Mouse (Mus musculus): ENCODE measurements around the gene Fzr1.

The Fzr1 gene

DNA sequence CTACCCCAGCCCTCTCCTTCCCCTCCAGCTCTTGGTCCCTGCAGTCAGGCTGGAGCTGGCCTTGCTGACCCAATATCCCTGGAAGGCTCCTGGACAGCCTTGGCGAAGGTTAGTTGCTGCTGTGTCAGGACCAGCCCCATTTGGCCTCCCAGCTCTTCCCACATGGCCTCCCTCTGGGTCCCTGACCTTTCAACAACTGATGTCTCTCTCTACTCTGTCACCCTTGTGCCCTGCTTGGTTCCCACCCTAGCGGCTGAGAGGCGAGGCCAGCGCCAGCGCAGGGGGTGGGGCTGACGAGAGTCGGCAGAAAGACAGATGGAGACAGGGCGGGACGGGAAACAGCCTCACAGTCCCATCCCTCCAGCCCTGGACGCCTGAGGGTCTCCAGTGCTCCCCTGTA, 49.9 kb downstream of the Fzr1 start, which contains the start of gene Tbxa2r:
Tbxa2r (plus strand) TSS at position 346 of the 400 bp plus-strand sequence.
- no peak for DNase-seq (ENCODE audit: low read depth, low spot score)

DNA sequence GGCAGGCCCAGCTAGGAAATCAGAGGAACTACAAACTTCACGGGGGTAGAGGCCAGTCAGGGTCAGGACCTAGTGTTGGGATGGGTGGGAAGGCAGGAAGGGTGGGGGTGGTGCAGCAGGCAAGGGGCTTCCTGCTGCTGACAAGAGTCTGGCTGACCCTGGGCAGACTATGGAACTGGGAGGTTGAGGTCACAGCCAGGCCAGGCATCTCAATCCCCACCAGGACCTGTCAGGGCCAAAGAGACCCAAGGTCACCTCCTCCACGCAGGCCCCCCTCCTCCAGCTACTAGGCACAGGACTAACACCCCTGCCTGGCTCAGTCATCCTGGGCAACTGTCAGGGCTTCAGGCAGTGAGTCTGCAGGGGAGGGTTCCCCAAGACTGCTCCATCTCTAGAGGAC, 50.4 kb downstream of the Fzr1 start:
- no peak for DNase-seq (ENCODE audit: low read depth, low spot score)

DNA sequence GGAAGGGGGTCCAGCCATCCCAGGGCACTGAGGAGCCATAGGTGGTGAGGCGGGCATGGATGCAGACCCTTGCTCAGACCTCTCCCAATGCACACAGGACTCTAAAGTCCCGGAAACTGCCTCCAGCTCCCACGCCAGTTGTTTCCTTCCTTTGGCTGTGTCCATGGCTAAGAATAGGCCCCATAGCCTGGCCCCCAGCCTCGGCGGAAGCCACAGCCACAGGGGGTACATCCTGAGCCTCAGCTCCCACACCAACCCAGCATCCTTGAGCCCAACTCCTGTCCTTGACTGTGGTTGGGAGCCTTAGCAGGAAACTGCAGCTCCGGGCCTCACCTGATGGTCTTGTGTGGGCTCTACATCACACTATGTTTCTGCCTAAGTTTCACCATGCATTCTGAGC, 51.5 kb downstream of the Fzr1 start:
- DNase-seq (ENCODE audit: low read depth, low spot score): no peak

- DNase-seq (ENCODE audit: low read depth, low spot score): no peak
Measured at GRCm38 (mm10) chr10:81325781-81326180, 52.5 kb downstream of the Fzr1 start.

GRCm38 (mm10) chr10:81325176-81325575, 53.1 kb downstream of the Fzr1 start:
- DNase-seq (ENCODE audit: low read depth, low spot score): no peak

DNA sequence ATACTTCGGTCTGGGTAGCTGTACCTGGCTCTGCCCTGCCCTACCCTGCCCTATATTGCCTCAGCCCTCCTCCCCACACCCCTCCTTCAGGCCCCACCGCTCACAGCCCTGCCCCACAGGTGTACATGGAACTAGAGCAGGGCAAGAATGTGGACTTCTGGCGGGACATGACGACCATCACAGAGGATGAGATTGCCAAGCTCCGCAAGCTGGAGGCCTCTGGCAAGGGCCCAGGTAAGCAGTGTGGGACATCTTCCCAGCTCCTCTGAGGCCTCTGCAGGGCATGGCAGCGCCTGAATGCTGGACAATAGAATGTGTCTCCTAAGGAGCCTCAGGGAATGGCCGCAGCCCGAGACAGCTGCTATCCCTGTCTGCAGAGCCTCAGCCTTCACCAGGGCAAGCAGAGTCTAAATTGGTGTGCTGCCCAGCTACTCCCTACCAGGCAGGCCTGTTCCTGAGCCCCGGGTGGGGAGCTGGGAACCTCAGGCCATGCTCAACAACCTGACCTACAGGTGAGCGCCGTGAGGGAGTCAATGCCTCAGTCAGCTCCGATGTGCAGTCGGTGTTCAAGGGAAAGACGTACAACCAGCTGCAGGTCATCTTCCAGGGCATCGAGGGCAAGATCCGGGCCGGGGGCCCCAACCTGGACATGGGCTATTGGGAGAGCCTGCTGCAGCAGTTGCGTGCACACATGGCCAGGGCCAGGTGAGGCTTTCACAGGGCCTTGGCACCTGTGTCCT, 54.4 kb downstream of the Fzr1 start:
- no peak for DNase-seq (ENCODE audit: low read depth, low spot score)

- DNase-seq (ENCODE audit: low read depth, low spot score): no peak
Measured at GRCm38 (mm10) chr10:81323141-81323775, 55.1 kb downstream of the Fzr1 start.

GRCm38 (mm10) chr10:81322444-81322843, 55.9 kb downstream of the Fzr1 start:
- DNase-seq (ENCODE audit: low read depth, low spot score): no peak

- no peak for DNase-seq (ENCODE audit: low read depth, low spot score)
Measured at GRCm38 (mm10) chr10:81321436-81321835, 56.9 kb downstream of the Fzr1 start.

- peak; percentile 100 for DNase-seq (ENCODE audit: low read depth, low spot score)
Measured at GRCm38 (mm10) chr10:81320550-81321347, 57.6 kb downstream of the Fzr1 start, which contains the start of gene Cactin. Gene Cactin, plus strand, starts transcription at chr10:81321103.

GRCm38 (mm10) chr10:81319741-81320549, 58.4 kb downstream of the Fzr1 start:
- DNase-seq (ENCODE audit: low read depth, low spot score): no peak

GRCm38 (mm10) chr10:81319330-81319699, 59.0 kb downstream of the Fzr1 start:
- no peak for DNase-seq (ENCODE audit: low read depth, low spot score)

DNA sequence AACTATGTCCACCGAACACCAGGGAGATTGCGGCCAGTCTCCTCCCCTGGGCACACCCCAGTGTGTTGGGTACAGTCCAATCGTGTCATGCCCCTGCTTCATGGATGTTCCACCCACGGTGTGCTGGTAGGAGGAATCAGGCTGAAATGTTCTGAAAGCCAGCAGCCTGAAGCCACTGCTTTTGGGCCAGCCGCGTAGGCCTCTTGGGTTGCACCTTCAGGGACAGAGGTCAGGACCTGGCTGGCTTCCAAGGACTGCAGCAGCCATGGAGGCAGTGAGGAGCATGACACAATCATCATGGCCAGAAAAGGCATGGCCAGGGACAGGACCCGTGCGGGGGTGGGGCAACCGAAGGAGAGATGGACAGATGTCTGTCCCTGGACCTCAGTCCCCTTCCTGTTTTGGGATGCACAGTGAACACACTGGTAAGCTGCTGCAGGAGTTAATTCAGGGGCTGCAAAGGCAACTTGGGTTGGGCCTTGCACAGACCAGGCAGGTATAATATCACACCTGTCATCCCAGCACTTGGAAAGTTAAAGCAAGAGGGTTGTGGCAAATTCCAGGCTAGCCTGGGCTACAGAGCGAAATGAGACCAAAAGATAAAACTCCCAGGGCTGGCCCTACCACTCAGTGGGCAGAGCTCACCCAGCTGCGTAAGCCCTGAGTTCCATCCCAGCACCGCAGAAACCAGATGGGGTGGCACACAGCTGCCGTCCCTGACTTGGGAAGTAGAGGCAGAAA, 59.6 kb downstream of the Fzr1 start:
- no peak for DNase-seq (ENCODE audit: low read depth, low spot score)

DNA sequence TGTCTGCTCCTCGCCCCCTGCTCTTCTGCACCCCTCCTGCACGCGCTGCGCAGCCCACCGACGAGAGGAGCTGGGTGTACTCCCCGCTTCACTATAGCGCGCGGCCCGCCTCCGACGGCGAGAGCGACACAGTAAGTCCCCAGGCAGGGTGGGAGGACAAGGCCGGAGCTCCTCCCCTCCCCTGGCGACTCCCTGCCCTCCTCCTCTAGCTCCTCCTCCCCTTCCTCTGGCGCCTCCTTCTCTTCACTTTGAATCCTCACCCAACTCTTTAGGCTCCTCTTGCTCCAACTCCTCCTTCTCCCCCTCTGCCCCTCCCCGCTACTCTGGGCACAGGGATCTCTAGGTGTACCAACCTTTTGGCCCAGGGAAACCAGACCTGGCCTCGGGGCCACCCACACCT, 61.0 kb downstream of the Fzr1 start:
- no peak for DNase-seq (ENCODE audit: low read depth, low spot score)

DNA sequence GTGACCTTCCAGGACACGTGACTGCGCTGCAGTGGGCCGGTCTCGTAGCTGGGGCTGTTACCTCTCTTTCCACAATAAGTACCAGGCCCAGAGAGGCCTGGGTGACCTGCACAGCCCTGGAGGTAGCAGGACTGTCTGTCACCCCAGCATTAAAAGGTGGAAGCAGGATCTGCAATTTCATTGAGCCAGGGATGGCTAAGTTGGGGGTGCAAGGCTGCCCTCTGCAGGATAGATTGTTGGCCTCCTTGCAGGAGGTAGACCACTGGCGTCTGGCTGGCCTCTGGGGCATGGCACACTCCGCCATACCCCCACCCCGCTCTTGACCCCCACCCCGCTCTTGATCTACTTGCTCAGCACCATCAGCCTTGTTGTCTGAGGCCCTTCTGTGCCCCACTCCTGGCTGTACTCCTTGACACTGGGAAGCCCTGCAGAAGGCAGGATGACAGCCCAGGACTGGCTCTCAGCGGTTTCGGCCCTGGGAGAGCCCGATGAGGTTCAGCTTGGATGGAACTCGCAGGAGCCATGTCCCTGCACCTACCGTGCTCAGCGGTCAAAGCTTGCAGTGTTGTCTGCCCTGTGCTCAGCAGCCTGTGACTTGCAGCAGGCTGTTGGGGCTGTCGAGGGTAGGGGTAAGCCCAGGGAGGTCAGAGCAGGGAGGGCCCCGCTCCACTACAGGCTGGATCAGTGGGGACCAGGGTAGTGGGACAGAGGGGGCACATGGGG, 61.8 kb downstream of the Fzr1 start:
- DNase-seq (ENCODE audit: low read depth, low spot score): no peak
